Comparison of ENCODE assay signal across 9 mouse cellular contexts in the genomic region with DNA sequence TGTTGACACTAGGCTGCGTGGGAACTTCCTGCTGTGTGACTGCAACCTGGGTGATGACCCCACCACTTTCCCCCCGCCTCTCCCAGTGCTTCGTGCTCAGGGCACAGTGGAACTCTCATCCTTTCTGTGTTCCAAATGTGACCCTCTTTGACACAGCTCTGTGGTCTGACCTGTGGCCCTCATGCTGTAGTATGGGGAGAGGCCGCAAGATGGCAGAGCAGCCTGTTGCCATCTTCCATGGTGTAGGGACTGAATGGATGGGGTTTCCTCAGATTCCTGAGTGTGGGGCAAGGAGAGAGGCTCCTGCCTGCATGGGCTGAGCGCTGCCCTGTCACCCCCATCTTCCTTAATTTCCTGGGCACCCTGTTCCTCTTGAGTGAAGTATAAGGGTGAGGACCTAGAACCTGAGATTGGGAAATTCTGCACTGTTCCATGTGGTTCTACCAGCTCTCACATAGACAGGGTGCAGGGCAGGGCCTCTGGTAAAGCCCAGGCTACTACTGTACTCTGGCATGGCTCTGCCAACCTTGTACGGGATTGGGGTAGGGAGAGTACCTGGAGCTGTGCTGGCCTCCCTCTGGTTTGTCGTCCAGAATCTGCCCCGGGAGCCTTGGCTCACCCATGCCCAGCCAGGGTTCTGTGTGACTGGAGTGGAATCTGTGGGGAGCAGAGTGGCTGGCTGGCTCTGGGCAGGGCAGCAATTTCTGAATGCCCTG. TPM values are rescaled to one million over a fixed set of nuclear protein-coding genes. Genes with fewer than 3 reads are reported as not detected.
DNase-seq lines count a peak whose midpoint lies in the region; ATAC-seq and TF ChIP-seq lines count a peak whose summit lies in the region.
"Had no signal": no experiment of that assay in that cellular context is flagged by ENCODE, and none has a peak within 500 bp of the region (broad histone marks: within the 10 kb centered on the region; RNA-seq: fewer than 3 reads in every experiment).

No protein-coding gene starts in this region.

- 64% methylated on average over 8 of the region's 8 CpGs for WGBS in midbrain, embryonic 13.5 days
- WGBS in midbrain, embryonic 10.5 days, result 68% methylated on average over 8 of the region's 8 CpGs
- 70% methylated on average over 8 of the region's 8 CpGs for WGBS in hindbrain, embryonic 15.5 days
- WGBS in olfactory bulb, adult 2 months, result 75% methylated on average over 8 of the region's 8 CpGs
- 66% methylated on average over 8 of the region's 8 CpGs for WGBS in intestine, embryonic 16.5 days

- H3K4me3 ChIP-seq in gastrocnemius, adult 2 months, result no peak overlapping the region
- no peak overlapping the region for H3K4me3 ChIP-seq in midbrain, embryonic 13.5 days (replicated peaks)
- H3K4me3 ChIP-seq in midbrain, embryonic 10.5 days, result no peak overlapping the region
- no peak overlapping the region for H3K4me3 ChIP-seq in hindbrain, embryonic 15.5 days
- no peak overlapping the region for H3K4me3 ChIP-seq in olfactory bulb, adult 2 months (ENCODE audit: insufficient read depth, low read depth, low read length)
- H3K4me3 ChIP-seq in intestine, embryonic 16.5 days (ENCODE audit: low read length), result no peak overlapping the region

- no peak overlapping the region for H3K9ac ChIP-seq in midbrain, embryonic 13.5 days (replicated peaks)
- H3K9ac ChIP-seq in hindbrain, embryonic 15.5 days, result no peak overlapping the region
- no peak overlapping the region for H3K9ac ChIP-seq in intestine, embryonic 16.5 days (ENCODE audit: low read depth, low read length)

- peak; percentile 22; the same call in 1 of the 2 replicates for ATAC-seq in midbrain, embryonic 13.5 days
- ATAC-seq in hindbrain, embryonic 15.5 days (ENCODE audit: low FRiP score, low read depth), result 0 out of 2 replicates have a peak, but pooled peaks have one; percentile 12
- no peak for ATAC-seq in intestine, embryonic 16.5 days

- TF ChIP-seq POLR2A in olfactory bulb, adult 2 months (IDR thresholded peaks at IDR 0.05; ENCODE audit: insufficient read depth, low read depth, low read length), result no peak

- no peak overlapping the region for H3K4me2 ChIP-seq in midbrain, embryonic 13.5 days (replicated peaks)
- H3K4me2 ChIP-seq in hindbrain, embryonic 15.5 days, result no peak overlapping the region
- H3K4me2 ChIP-seq in intestine, embryonic 16.5 days (ENCODE audit: low read depth, low read length), result no peak overlapping the region

- no peak overlapping the region for H3K27ac ChIP-seq in gastrocnemius, adult 2 months
- peak overlapping the region; percentile 35 for H3K27ac ChIP-seq in midbrain, embryonic 13.5 days
- H3K27ac ChIP-seq in midbrain, embryonic 10.5 days (replicated peaks), result no peak overlapping the region
- H3K27ac ChIP-seq in hindbrain, embryonic 15.5 days (replicated peaks), result peak overlapping the region; percentile 51
- no peak overlapping the region for H3K27ac ChIP-seq in olfactory bulb, adult 2 months (ENCODE audit: insufficient read depth, low read depth, low read length)
- H3K27ac ChIP-seq in intestine, embryonic 16.5 days (ENCODE audit: low read length), result no peak overlapping the region

- peak; percentile 30; the same call in 1 of the 2 replicates for TF ChIP-seq CTCF in gastrocnemius, adult 2 months (IDR thresholded peaks at IDR 0.05)
- TF ChIP-seq CTCF in olfactory bulb, adult 2 months (IDR thresholded peaks at IDR 0.05; ENCODE audit: insufficient read depth, low read depth, low read length), result peak; percentile 29; the same call in 1 of the 2 replicates

- H3K4me1 ChIP-seq in midbrain, embryonic 13.5 days (replicated peaks), result peaks cover 46% of the 10 kb centered on the region
- H3K4me1 ChIP-seq in midbrain, embryonic 10.5 days, result peaks cover 23% of the 10 kb centered on the region
- H3K4me1 ChIP-seq in hindbrain, embryonic 15.5 days (replicated peaks), result peaks cover 44% of the 10 kb centered on the region
- peaks cover 42% of the 10 kb centered on the region for H3K4me1 ChIP-seq in olfactory bulb, adult 2 months (ENCODE audit: control insufficient read depth, insufficient read depth, low read length)
- peaks cover 5% of the 10 kb centered on the region for H3K4me1 ChIP-seq in intestine, embryonic 16.5 days (ENCODE audit: control insufficient read depth, insufficient read depth, low read length)

- peaks cover 7% of the 10 kb centered on the region; the same call in 1 of the 2 replicates for H3K27me3 ChIP-seq in midbrain, embryonic 13.5 days
- peaks cover 21% of the 10 kb centered on the region for H3K27me3 ChIP-seq in midbrain, embryonic 10.5 days (ENCODE audit: low read depth, poor library complexity, severe bottlenecking)
- H3K27me3 ChIP-seq in hindbrain, embryonic 15.5 days, result no peaks in the 10 kb centered on the region
- H3K27me3 ChIP-seq in intestine, embryonic 16.5 days (replicated peaks; ENCODE audit: control insufficient read depth, insufficient read depth, low read length), result no peaks in the 10 kb centered on the region

- peaks cover 25% of the 10 kb centered on the region for H3K36me3 ChIP-seq in midbrain, embryonic 13.5 days
- peaks cover 41% of the 10 kb centered on the region for H3K36me3 ChIP-seq in midbrain, embryonic 10.5 days
- no peaks in the 10 kb centered on the region for H3K36me3 ChIP-seq in hindbrain, embryonic 15.5 days
- H3K36me3 ChIP-seq in intestine, embryonic 16.5 days (ENCODE audit: control insufficient read depth, insufficient read depth, low read length), result peaks cover 7% of the 10 kb centered on the region

- H3K9me3 ChIP-seq in midbrain, embryonic 13.5 days, result no peaks in the 10 kb centered on the region
- H3K9me3 ChIP-seq in midbrain, embryonic 10.5 days (replicated peaks), result no peaks in the 10 kb centered on the region
- H3K9me3 ChIP-seq in hindbrain, embryonic 15.5 days, result no peaks in the 10 kb centered on the region
- no peaks in the 10 kb centered on the region for H3K9me3 ChIP-seq in intestine, embryonic 16.5 days (ENCODE audit: control insufficient read depth, low read length)

- DNase-seq in gastrocnemius, adult 2 months, result peak; percentile 18
- no peak for DNase-seq in gastrocnemius, postnatal 36 days
- DNase-seq in midbrain, embryonic 10.5 days (ENCODE audit: low spot score), result no peak
- no peak for DNase-seq in testis, postnatal 14 days (ENCODE audit: low spot score)
- DNase-seq: thymus, adult 2 months had no signal

- intact Hi-C loops in gastrocnemius, adult 2 months (cut with DNase I), result no loop called here
- intact Hi-C loops in gastrocnemius, postnatal 36 days (cut with DNase I), result no loop called here

RNA-seq across cellular contexts. Expression of a gene that starts 11.7 kb away (rescaled TPM):
- total RNA-seq in gastrocnemius, adult 2 months (2021), result 1 to 10 TPM; 4.3 to 6.2 TPM
- total RNA-seq in gastrocnemius, postnatal 36 days (2021), result 1 to 10 TPM; 4.6 to 4.7 TPM
- 6.3 and 6.4 TPM in 2 replicates for polyA plus RNA-seq in midbrain, embryonic 13.5 days (2015; fragmentation: Nextera tagmentation; extraction: Ambion mirVana)
- 7.3 and 8.6 TPM in 2 replicates for polyA plus RNA-seq in midbrain, embryonic 10.5 days (2016; fragmentation: Nextera tagmentation; extraction: Ambion mirVana)
- polyA plus RNA-seq in hindbrain, embryonic 15.5 days (2015; fragmentation: Nextera tagmentation; extraction: Ambion mirVana), result 6.8 and 7.7 TPM in 2 replicates
- not detected in 2 replicates for polyA plus RNA-seq in olfactory bulb, adult 2 months (2012; ENCODE audit: insufficient read depth, insufficient read length, low replicate concordance, missing spikeins)
- 13.5 and 17.8 TPM in 2 replicates for polyA plus RNA-seq in intestine, embryonic 16.5 days (2015; fragmentation: Nextera tagmentation; extraction: Ambion mirVana)

Comparison
In these comparisons a context has a peak if more than half of its experiments do, and no peak if none do; other contexts are left out.
1. H3K27ac ChIP-seq: peak in midbrain, embryonic 13.5 days (single experiment) and hindbrain, embryonic 15.5 days (single experiment); none in gastrocnemius, adult 2 months (single experiment), midbrain, embryonic 10.5 days (single experiment), olfactory bulb, adult 2 months (single experiment) and intestine, embryonic 16.5 days (single experiment).